Mouse (Mus musculus) limb, embryonic 14.5 days (tissue): ENCODE data around the gene Helb. TPM values are rescaled to one million over a fixed set of nuclear protein-coding genes. Genes with fewer than 3 reads are reported as not detected.

Experiments
- ATAC-seq: fragments of 200-750 bp; cut with Nextera tagmentation; 2 replicates; pipeline ENCODE4 v1.8.0; 2017; ENCODE audit warnings: low read depth, moderate number of reproducible peaks, moderate TSS enrichment; ENCODE audit not compliant: low FRiP score
- DNase-seq: peaks from one replicate; pipeline ENCODE4 v3.0.0-alpha.2; 2015; ENCODE audit warnings: low spot score
- H3K27ac ChIP-seq: fragments of 300-500 bp; sonication (generic); replicated peaks from 2 replicates; pipeline ENCODE4 v1.5.1; 2014; ENCODE audit warnings: low read depth, mild to moderate bottlenecking, low read length, moderate library complexity, mixed read lengths
- H3K27me3 ChIP-seq: fragments of 300-500 bp; sonication (generic); 2 replicates; pipeline ENCODE4 v1.6.1; 2014; ENCODE audit warnings: low read length, mixed read lengths; ENCODE audit not compliant: control insufficient read depth, insufficient read depth
- H3K36me3 ChIP-seq: fragments of 300-500 bp; sonication (generic); 2 replicates; pipeline ENCODE4 v1.6.1; 2014; ENCODE audit warnings: mild to moderate bottlenecking, low read length, moderate library complexity, mixed read lengths; ENCODE audit not compliant: control insufficient read depth, insufficient read depth
- H3K4me1 ChIP-seq: fragments of 300-500 bp; sonication (generic); 2 replicates; pipeline ENCODE4 v1.6.1; 2014; ENCODE audit warnings: antibody characterized with exemption, low read length, mixed read lengths; ENCODE audit not compliant: control insufficient read depth, insufficient read depth
- H3K4me2 ChIP-seq: fragments of 300-500 bp; sonication (generic); replicated peaks from 2 replicates; pipeline ENCODE4 v1.6.1; 2014; ENCODE audit warnings: low read depth, mild to moderate bottlenecking, low read length, moderate library complexity; ENCODE audit not compliant: severe bottlenecking
- H3K4me3 ChIP-seq: fragments of 300-500 bp; sonication (generic); replicated peaks from 2 replicates; pipeline ENCODE4 v1.5.1; 2014; ENCODE audit warnings: low read length
- H3K9ac ChIP-seq: fragments of 300-500 bp; sonication (generic); 2 replicates; pipeline ENCODE4 v1.6.1; 2014; ENCODE audit warnings: mild to moderate bottlenecking, low read depth, low read length, moderate library complexity; ENCODE audit not compliant: severe bottlenecking
- H3K9me3 ChIP-seq: fragments of 300-500 bp; sonication (generic); 2 replicates; pipeline ENCODE4 v1.6.1; 2016; ENCODE audit warnings: low read length; ENCODE audit not compliant: control insufficient read depth
- POLR2A ChIP-seq: fragments of 200-500 bp; IDR thresholded peaks from 2 replicates; pipeline ENCODE4 v1.8.0; 2012; ENCODE audit warnings: inconsistent platforms, mild to moderate bottlenecking, moderate library complexity, borderline replicate concordance; ENCODE audit not compliant: insufficient read depth, insufficient read length; ENCODE audit errors: extremely low read depth
- WGBS: fragments of 180-500 bp; shearing (Covaris S2); extraction: QIAGEN DNeasy Blood & Tissue Kit; methylation state at CpG from one replicate; pipeline ENCODE4 v1.1.7; 2014; 5-methylcytosine and 5-hydroxymethylcytosine counted together
- polyA plus RNA-seq, 2 experiments: library from polyadenylated mRNA; depleted of rRNA in 1 of 2; stranded (reverse) in 1 of 2; unstranded in 1 of 2; fragments of >200 nt; fragmentation: Nextera tagmentation in 1 of 2; extraction: Ambion mirVana in 1 of 2; gene quantifications; 2 replicates each; pipeline versions ENCODE4 v1.2.1 to v1.2.3; 2012 to 2014

Helb gene
- polyA plus RNA-seq, 2 experiments: 6.1 to 11.0 TPM

GRCm38 (mm10) chr10:120077850-120078249, 34.9 kb downstream of the Helb start:
- Histone ChIP-seq H3K4me2 (no peak overlapping the region), H3K27ac (no peak overlapping the region), H3K36me3 (peaks cover 22% of the 10 kb centered on the region), H3K27me3 (no peaks in the 10 kb centered on the region), H3K4me1 (no peaks in the 10 kb centered on the region), H3K9me3 (no peaks in the 10 kb centered on the region), H3K4me3 (no peak overlapping the region), H3K9ac (no peak overlapping the region)
- ATAC-seq: no peak
- DNase-seq: no peak
- no peak for TF ChIP-seq POLR2A
- WGBS: 69% methylated on average over 3 of the region's 3 CpGs

GRCm38 (mm10) chr10:120066319-120066718, 46.5 kb downstream of the Helb start:
- Histone ChIP-seq H3K27ac (no peak overlapping the region), H3K36me3 (no peaks in the 10 kb centered on the region), H3K27me3 (no peaks in the 10 kb centered on the region), H3K4me3 (no peak overlapping the region), H3K4me1 (no peaks in the 10 kb centered on the region), H3K9me3 (no peaks in the 10 kb centered on the region), H3K4me2 (no peak overlapping the region), H3K9ac (no peak overlapping the region)
- DNase-seq: no peak
- WGBS: 96% methylated on average over 10 of the region's 10 CpGs
- no peak for ATAC-seq
- TF ChIP-seq POLR2A: no peak

GRCm38 (mm10) chr10:120064424-120064823, 48.4 kb downstream of the Helb start:
- 26% methylated on average over 5 of the region's 5 CpGs for WGBS
- DNase-seq: peak; percentile 65
- Histone ChIP-seq H3K4me1 (no peaks in the 10 kb centered on the region), H3K27me3 (no peaks in the 10 kb centered on the region), H3K4me3 (no peak overlapping the region), H3K4me2 (no peak overlapping the region), H3K9me3 (no peaks in the 10 kb centered on the region), H3K27ac (no peak overlapping the region), H3K36me3 (no peaks in the 10 kb centered on the region), H3K9ac (no peak overlapping the region)
- ATAC-seq: no peak
- TF ChIP-seq POLR2A: no peak

- no peak for TF ChIP-seq POLR2A
- H3K9me3 ChIP-seq: no peaks in the 10 kb centered on the region
- H3K4me3 ChIP-seq: no peak overlapping the region
- no peak overlapping the region for H3K9ac ChIP-seq
- DNase-seq (no peak), ATAC-seq (no peak)
- H3K4me2 ChIP-seq: no peak overlapping the region
- H3K4me1 ChIP-seq: no peaks in the 10 kb centered on the region
- no peaks in the 10 kb centered on the region for H3K36me3 ChIP-seq
- 85% methylated on average over 24 of the region's 24 CpGs for WGBS
- H3K27ac ChIP-seq: no peak overlapping the region
- H3K27me3 ChIP-seq: no peaks in the 10 kb centered on the region
Measured at GRCm38 (mm10) chr10:120061238-120062130, 51.3 kb downstream of the Helb start.

GRCm38 (mm10) chr10:120060579-120061237, 52.1 kb downstream of the Helb start:
- no peaks in the 10 kb centered on the region for H3K27me3 ChIP-seq
- no peak overlapping the region for H3K4me2 ChIP-seq
- H3K36me3 ChIP-seq: no peaks in the 10 kb centered on the region
- WGBS: 85% methylated on average over 10 of the region's 10 CpGs
- H3K4me3 ChIP-seq: no peak overlapping the region
- no peak overlapping the region for H3K27ac ChIP-seq
- TF ChIP-seq POLR2A: no peak
- ATAC-seq (no peak), DNase-seq (no peak)
- H3K9me3 ChIP-seq: no peaks in the 10 kb centered on the region
- no peaks in the 10 kb centered on the region for H3K4me1 ChIP-seq
- no peak overlapping the region for H3K9ac ChIP-seq
